Mouse (Mus musculus) testis, adult 2 months (tissue): Measurements from ENCODE around the gene Ift46.

Source experiments
- CTCF ChIP-seq: fragments of 200-500 bp; IDR thresholded peaks from 2 replicates; pipeline ENCODE4 v1.5.1; 2012; ENCODE audit warnings: low read depth, mild to moderate bottlenecking, inconsistent platforms, low read length, moderate library complexity; ENCODE audit not compliant: control insufficient read depth, insufficient read depth, insufficient replicate concordance
- POLR2A ChIP-seq: fragments of 200-500 bp; IDR thresholded peaks from 2 replicates; pipeline ENCODE4 v1.6.1; 2012; ENCODE audit warnings: low read depth, mild to moderate bottlenecking, inconsistent platforms, low read length, moderate library complexity; ENCODE audit not compliant: control insufficient read depth

DNA sequence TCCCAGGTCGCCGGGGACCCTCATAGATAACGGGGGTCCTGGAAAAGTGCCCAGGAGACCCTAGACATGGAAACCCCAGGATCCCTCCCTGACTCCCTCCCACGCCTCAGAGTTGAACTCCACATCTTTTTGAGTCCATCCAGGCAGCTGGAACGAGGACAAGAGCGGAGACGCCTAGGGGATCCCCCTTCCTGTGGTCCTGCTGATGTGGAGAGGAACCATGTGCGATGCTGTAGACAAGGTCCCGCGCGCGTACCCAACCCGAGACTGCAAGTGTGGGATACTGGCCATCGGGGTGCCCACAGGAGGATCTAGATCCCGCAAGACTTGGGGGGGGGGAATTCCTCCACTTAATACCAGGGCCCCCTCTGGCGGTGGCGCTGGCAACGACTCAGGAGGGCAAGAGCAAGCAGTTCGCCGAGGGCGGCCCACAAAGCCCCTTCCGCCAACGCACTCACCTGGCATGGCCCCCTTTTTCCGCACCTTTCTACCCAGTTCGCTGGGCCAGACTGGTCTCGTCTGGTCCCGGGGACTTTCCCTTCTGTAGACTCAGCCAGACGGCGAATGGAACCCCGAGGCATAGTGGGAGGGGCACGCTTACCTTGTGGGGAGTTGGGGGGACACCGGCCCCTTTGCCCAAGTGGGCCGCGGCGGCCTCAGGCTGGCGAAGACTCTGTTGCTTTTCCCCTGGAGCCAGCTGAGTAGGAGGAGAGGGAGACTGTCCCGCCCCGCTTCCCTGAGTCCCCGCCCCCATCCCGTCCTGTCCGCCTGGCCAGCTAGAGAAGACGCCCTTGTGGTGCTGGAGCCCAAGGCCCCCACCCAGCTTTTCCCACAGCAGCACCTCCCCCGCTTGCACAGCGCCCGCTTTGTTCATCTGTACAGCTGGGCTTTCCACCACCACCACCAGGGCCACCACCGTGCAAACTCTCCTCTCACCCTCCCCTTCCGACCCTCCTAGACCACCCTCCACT is 32.9 kb upstream of the Ift46 start, which contains the start of gene Phldb1:
- TF ChIP-seq CTCF (0 out of 2 replicates have a peak, but pooled peaks have one; percentile 3), POLR2A (peak; percentile 29; the same call in 1 of the 2 replicates)
